Mouse (Mus musculus): ENCODE measurements around the gene Tpm3. TPM values are rescaled to one million over a fixed set of nuclear protein-coding genes. Genes with fewer than 3 reads are reported as not detected.

Gene Tpm3
- total and polyA plus RNA-seq, 3 experiments, result 309 to 810 (median 448) TPM

GRCm38 (mm10) chr3:90076921-90077716, 4.7 kb downstream of the Tpm3 start:
- dilution Hi-C loops (cut with MboI; ENCODE audit: extremely low pct_ligation_motif_present, extremely low pct_unique_long_range_greater_than_20kb, low sequenced_read_pairs) (no loop called here), in situ Hi-C loops (cut with MboI; ENCODE audit: low pct_ligation_motif_present, low pct_unique_long_range_greater_than_20kb, low sequenced_read_pairs) (loop anchor here (10.0 kb wide), 2 partner anchors 112 to 282 kb away; partner anchors contain the start of gene Atp8b2)
- Histone ChIP-seq H3K79me2 (replicated peaks; ENCODE audit: control insufficient read depth, extremely low read depth, insufficient read depth, poor library complexity, severe bottlenecking) (peaks cover 18% of the 10 kb centered on the region), H3K36me3 (replicated peaks in 1 of 2; ENCODE audit: control insufficient read depth in 1 of 2, insufficient read depth in 1 of 2, low read length in 1 of 2) (peaks cover 0 to under 1% of the 10 kb centered on the region in 2 experiments), H3K27me3 (replicated peaks) (no peaks in the 10 kb centered on the region), H3K4me2 (ENCODE audit: insufficient read depth, low read depth, poor library complexity, severe bottlenecking) (no peak overlapping the region), H3K4me1 (ENCODE audit: control insufficient read depth in 1 of 2, insufficient read depth in 2 of 2) (peaks cover 4 to 28% of the 10 kb centered on the region in 2 experiments), H3K9ac (ENCODE audit: insufficient read depth, low read depth) (no peak overlapping the region), H3K9me3 (replicated peaks; ENCODE audit: low read length) (no peaks in the 10 kb centered on the region), H3K27ac (ENCODE audit: insufficient read depth, low read depth) (no peak overlapping the region), H3K4me3 (replicated peaks in 1 of 3; ENCODE audit: low read depth in 2 of 3, low read length in 2 of 3, poor library complexity in 1 of 3) (no peak overlapping the region)
- TF ChIP-seq MEF2A (IDR thresholded peaks at IDR 0.05; ENCODE audit: borderline replicate concordance, low read depth, low read length), result peak; percentile 28; the same call in 1 of the 2 replicates
- TF ChIP-seq ZNF384 (IDR thresholded peaks at IDR 0.05; ENCODE audit: low read depth, low read length), result peak; percentile 59; the same call in 1 of the 2 replicates
- no peak for TF ChIP-seq UBTF (IDR thresholded peaks at IDR 0.05; ENCODE audit: low read depth, low read length)
- TF ChIP-seq BHLHE40 (IDR thresholded peaks at IDR 0.05; ENCODE audit: low read depth, low read length), result no peak
- peak; percentile 38; the same call in 1 of the 2 replicates for TF ChIP-seq NELFE (IDR thresholded peaks at IDR 0.05; ENCODE audit: low read depth, low read length)
- TF ChIP-seq CHD2 (IDR thresholded peaks at IDR 0.05; ENCODE audit: low read length), result no peak
- TF ChIP-seq MAX (IDR thresholded peaks at IDR 0.05; ENCODE audit: low read length), result no peak
- TF ChIP-seq USF1 (IDR thresholded peaks at IDR 0.05; ENCODE audit: low read depth, low read length), result no peak
- TF ChIP-seq HCFC1 (IDR thresholded peaks at IDR 0.05; ENCODE audit: low read depth, low read length), result no peak
- TF ChIP-seq PAX5 (IDR thresholded peaks at IDR 0.05; ENCODE audit: low read length), result no peak
- peak; percentile 36; the same call in 1 of the 2 replicates for TF ChIP-seq ELF1 (IDR thresholded peaks at IDR 0.05; ENCODE audit: low read depth, low read length)
- TF ChIP-seq CHD1 (IDR thresholded peaks at IDR 0.05; ENCODE audit: low read depth, low read length), result no peak
- TF ChIP-seq NRF1 (IDR thresholded peaks at IDR 0.05; ENCODE audit: low read depth, low read length), result no peak
- TF ChIP-seq GABPA (IDR thresholded peaks at IDR 0.05; ENCODE audit: insufficient replicate concordance, low read depth, low read length), result no peak
- TF ChIP-seq EP300 (IDR thresholded peaks at IDR 0.05; ENCODE audit: low read length), result no peak
- TF ChIP-seq CTCF (conservative IDR thresholded peaks at IDR 0.05 in 1 of 2, IDR thresholded peaks at IDR 0.05 in 1 of 2; ENCODE audit: low read depth in 2 of 2, low read length in 2 of 2), result peak; percentile 81 to 90
- 0 out of 2 replicates have a peak, but pooled peaks have one; percentile 40 for TF ChIP-seq MXI1 (IDR thresholded peaks at IDR 0.05; ENCODE audit: low read depth, low read length)
- TF ChIP-seq E2F4 (IDR thresholded peaks at IDR 0.05; ENCODE audit: insufficient replicate concordance, low read depth, low read length), result peak; percentile 55; the same call in 1 of the 2 replicates
- TF ChIP-seq SIN3A (IDR thresholded peaks at IDR 0.05; ENCODE audit: low read length), result peak; percentile 42; the same call in 1 of the 2 replicates
- peak; percentile 61; the same call in 1 of the 2 replicates for TF ChIP-seq MYC (IDR thresholded peaks at IDR 0.05; ENCODE audit: low read depth, low read length)
- TF ChIP-seq TBP (conservative IDR thresholded peaks at IDR 0.05; ENCODE audit: low read depth, low read length), result no peak
- TF ChIP-seq IRF4 (IDR thresholded peaks at IDR 0.05; ENCODE audit: low read depth, low read length), result peak; percentile 38; the same call in 1 of the 2 replicates
- TF ChIP-seq MAZ (IDR thresholded peaks at IDR 0.05; ENCODE audit: low read depth, low read length), result no peak
- no peak for TF ChIP-seq JUN (IDR thresholded peaks at IDR 0.05; ENCODE audit: insufficient read depth, low read depth, low read length)
- no peak for TF ChIP-seq KAT2A (IDR thresholded peaks at IDR 0.05; ENCODE audit: insufficient replicate concordance, low read length)
- TF ChIP-seq SMC3 (IDR thresholded peaks at IDR 0.05; ENCODE audit: low read depth, low read length), result peak; percentile 70
- TF ChIP-seq JUND (conservative IDR thresholded peaks at IDR 0.05; ENCODE audit: low read depth, low read length), result 0 out of 2 replicates have a peak, but pooled peaks have one; percentile 26
- TF ChIP-seq RAD21 (IDR thresholded peaks at IDR 0.05; ENCODE audit: low read depth, low read length), result peak; percentile 90
- DNase-seq (ENCODE audit: extremely low read depth), result peak; percentile 86

All from CH12.LX (cell line).